Mouse (Mus musculus): ENCODE measurements around the gene Ect2.

- TF ChIP-seq CTCF (IDR thresholded peaks at IDR 0.05; ENCODE audit: low read depth), result no peak
- TF ChIP-seq EP300 (IDR thresholded peaks at IDR 0.05; ENCODE audit: low read depth), result no peak
These were observed 7.9 kb downstream of the Ect2 start for GRCm38 (mm10) chr3:27145733-27146132.

All from heart, postnatal 0 days (tissue).